Mouse (Mus musculus) thymus, adult 2 months (tissue): ENCODE results near the gene Fkrp.

Experiments
- CTCF ChIP-seq: fragments of 200-500 bp; IDR thresholded peaks from 2 replicates; pipeline ENCODE4 v1.5.1; 2012; ENCODE audit warnings: mild to moderate bottlenecking, control low read depth, low read length, moderate library complexity, borderline replicate concordance; ENCODE audit not compliant: control insufficient read depth, poor library complexity, insufficient read depth; ENCODE audit errors: extremely low read depth
- POLR2A ChIP-seq: fragments of 200-500 bp; IDR thresholded peaks from 2 replicates; pipeline ENCODE4 v1.6.1; 2012; ENCODE audit warnings: mild to moderate bottlenecking, low read length, control low read depth, moderate library complexity; ENCODE audit not compliant: control insufficient read depth, poor library complexity, insufficient read depth; ENCODE audit errors: extremely low read depth

GRCm38 (mm10) chr7:16782555-16783125 is 33.9 kb downstream of the Fkrp start:
- TF ChIP-seq POLR2A (no peak), CTCF (no peak)
